Mouse (Mus musculus) thymus, postnatal 14 days (tissue): ENCODE measurements around the gene Timp2.
A peak's percentile ranks its signal among the peaks of the same experiment; 100 is the strongest.
"Not testable (repeated sequence)": the region's sequence is repeated elsewhere in the genome, so short reads cannot be mapped to it uniquely, and the experiment has no call there.

Experiments used
- DNase-seq: peaks from one replicate; pipeline ENCODE4 v3.0.0; 2021

Gene Timp2

DNA sequence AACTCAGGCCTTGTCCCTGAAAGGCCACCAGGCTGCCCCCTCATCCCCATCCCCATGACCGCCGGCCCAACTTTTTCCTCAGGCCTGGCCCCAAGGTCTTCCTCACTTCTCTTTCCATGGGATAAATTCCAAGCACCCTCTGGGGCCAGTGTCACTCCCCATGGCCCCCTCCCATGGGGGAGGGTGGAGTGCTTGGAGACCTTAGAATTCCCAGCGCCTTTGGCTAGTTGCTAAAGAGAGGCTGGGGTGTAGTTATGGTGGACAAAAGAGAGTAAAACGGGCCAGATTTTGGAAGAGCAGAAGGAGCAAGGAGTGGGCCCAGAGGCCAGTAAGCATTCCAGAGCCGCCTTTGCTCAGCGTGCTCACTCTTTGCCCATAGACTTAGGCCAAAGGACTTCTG lies at the start of gene Timp2:
Gene Timp2 (minus strand): TSS at position 101 of the 400 bp plus-strand sequence.
- DNase-seq = no peak

- no peak for DNase-seq
Observed at GRCm38 (mm10) chr11:118405311-118405710, 49.8 kb upstream of the Timp2 start.

GRCm38 (mm10) chr11:118403951-118404899 lies 48.7 kb upstream of the Timp2 start:
- DNase-seq = no peak

DNA sequence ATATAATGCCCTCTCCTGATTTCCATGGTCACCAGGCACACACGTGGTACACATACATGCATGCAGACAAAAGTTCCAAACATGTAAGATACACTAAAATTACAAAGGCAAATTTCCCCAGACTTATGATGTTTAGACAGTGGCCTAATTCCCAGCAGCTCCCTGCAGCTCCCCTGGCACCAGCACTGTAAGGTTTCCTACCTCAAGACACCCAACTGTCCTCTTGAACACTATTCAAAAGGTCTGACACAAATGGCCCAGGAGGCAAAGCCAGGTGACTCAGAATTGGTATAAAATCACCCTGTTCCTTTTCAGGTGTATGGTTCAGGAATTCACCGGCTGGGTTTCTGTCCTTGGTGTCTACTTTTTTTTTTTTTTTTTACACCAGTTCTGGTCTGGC lies 47.6 kb upstream of the Timp2 start:
- DNase-seq = no peak

DNA sequence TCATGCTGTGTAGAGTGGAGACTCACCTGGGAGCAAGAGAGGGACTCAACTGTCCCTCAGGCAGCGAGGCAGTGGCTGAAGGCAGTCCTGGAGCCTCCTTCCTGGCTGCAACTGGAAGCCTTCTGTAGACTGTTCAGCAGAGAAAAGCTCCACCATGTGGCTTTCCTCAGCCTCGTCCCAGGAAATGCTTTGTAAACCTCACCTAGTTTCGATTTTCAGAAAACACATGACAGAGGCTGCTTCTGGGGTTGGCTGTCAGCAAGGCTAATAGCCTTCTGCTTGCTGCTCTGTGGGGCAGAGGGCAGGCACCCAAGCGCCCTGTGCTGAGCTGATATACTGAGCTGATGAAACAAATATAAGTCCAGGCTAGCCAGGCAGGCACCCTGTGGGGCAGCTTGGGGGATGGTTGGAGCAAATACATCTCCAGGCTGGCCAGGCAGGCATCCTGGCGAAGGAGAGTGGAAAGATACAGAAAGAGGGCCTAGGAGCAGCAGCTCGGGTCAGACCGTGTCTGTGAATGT lies 46.3 kb upstream of the Timp2 start, which contains the start of gene Lgals3bp:
Gene Lgals3bp (minus strand): TSS at position 333 of the 521 bp plus-strand sequence.
- DNase-seq = peak; percentile 77

GRCm38 (mm10) chr11:118401195-118401594 lies 45.7 kb upstream of the Timp2 start:
- no peak for DNase-seq

- no peak for DNase-seq
Observed at GRCm38 (mm10) chr11:118400566-118400936, 45.0 kb upstream of the Timp2 start.

- DNase-seq = no peak
Observed at GRCm38 (mm10) chr11:118399891-118400565, 44.5 kb upstream of the Timp2 start.

DNA sequence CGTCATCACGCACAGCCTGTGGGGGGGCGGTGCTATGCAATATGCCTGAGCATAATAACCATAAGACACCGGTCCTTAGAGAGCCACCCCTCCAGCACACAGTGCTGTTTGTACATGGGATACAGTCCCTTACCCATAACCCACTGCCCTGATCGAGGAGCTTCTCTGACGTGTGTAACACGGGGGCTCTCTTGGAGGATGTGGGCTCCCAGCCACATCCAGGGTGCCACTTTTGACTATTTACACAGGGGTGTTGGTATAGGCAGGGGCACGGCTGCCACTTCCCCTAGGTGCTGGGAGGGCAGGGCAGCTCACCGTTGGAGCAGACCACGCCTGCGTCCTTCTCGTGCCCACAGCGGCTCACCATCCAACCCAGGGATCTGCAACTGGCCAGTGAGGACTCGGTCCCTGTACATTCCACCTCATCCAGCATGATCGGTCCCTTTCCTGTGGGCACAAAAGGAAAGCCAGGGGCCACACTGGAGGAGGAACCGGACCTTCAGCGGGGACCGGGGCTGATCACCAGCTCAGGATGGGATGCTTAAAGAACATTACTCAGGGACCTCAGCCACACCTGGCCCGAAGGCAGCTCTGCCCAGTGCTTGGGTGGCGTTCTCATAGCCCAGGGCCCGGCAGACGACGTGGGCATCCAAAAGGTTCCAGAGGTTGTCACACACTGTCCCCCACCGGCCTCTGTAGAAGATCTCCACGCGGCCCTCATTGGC lies 42.4 kb upstream of the Timp2 start:
- DNase-seq = no peak

- no peak for DNase-seq
Observed at GRCm38 (mm10) chr11:118394538-118394937, 39.0 kb upstream of the Timp2 start.

GRCm38 (mm10) chr11:118393991-118394390 lies 38.5 kb upstream of the Timp2 start:
- DNase-seq = no peak

DNA sequence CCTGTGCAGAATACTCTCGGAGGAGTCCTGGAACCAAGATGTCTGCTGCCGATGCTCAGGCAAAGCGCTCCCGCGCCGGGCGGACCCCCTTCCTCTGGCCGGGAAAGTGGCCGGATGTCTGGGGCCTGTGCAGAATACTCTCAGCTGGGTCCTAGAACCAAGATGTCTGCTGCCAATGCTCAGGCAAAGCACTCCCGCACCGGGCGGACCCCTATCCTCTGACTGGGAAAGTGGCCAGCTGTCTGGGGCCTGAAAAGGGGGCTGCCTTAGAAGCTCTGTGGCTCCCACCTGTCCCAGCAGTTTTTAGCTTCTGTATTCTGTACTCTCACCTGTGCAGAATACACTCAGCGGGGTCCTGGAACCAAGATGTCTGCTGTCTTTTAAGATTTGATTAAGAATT lies 32.3 kb upstream of the Timp2 start:
- DNase-seq = not testable (repeated sequence)

DNA sequence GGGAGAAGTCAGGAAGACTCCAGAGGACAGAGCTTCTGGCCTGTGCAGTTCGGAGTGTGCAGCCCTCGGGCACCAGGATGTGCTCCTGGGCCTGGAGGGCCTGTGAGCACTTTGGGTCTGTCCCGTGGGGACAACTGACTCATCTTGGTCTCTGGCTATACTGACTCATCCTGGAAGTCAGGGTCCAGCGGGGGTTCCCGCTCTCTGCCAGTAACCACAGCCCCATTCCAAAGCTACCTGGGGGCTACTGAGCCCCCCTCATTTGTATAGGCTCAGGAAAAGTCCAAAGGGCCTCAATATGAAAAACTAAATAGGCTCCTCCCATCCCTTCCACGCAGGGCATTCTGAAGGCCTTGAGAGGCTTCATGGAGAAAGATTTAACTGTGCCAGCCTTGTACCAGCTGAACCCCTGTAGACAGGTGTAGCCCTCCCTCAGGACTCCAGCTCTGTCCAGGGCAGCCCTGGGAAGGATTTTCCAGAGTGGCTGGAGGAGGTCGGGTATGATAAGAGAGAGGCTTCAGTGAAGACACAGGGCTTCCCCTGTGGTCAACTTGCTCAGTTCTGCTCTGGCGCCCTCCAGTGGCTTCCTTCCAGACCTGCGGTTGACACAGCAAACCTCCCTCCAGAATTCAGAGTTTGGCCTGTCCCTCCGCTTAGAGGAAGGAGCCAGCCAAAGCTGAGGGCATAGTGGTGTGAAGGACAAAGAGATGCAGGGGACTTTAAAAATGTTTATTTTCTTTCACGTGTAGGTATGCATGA lies 23.9 kb upstream of the Timp2 start:
- peak; percentile 84 for DNase-seq

GRCm38 (mm10) chr11:118378656-118379055 lies 23.1 kb upstream of the Timp2 start:
- DNase-seq = no peak

DNA sequence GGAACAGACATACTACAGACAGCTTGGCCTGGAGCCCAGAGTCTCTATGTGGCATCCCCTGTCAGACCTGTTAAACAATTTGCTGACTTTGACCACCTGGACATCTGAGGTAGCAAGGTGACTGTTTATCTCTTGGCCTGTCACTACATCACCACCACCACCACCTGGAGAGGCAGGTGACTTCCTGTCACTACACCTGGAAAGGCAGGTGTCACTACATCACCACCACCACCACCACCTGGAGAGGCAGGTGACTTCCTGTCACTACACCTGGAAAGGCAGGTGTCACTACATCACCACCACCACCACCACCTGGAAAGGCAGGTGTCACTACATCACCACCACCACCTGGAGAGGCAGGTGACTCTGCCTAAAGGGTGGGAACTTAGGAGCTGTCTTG lies 20.8 kb upstream of the Timp2 start:
- not testable (repeated sequence) for DNase-seq

GRCm38 (mm10) chr11:118375881-118376280 lies 20.3 kb upstream of the Timp2 start:
- DNase-seq = no peak

DNA sequence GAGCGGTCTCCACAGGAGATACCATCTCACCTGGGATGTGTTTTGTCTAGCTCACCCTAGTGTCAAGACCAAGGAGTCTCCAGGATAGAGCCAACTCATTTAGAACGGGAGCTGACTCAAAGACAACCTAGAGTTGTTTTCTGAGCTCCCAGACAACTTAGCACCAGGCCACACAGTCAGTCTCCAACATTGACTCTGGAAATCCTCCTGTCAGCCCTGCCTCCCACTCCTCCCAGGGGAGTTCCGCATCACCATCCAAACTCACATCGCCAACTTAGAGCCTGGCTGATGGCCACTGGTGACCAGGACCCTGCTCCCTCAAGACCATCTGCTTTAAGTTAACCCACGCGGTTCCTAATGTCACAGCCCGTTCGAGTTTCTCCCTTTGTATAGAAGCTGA lies 19.9 kb upstream of the Timp2 start:
- no peak for DNase-seq

DNA sequence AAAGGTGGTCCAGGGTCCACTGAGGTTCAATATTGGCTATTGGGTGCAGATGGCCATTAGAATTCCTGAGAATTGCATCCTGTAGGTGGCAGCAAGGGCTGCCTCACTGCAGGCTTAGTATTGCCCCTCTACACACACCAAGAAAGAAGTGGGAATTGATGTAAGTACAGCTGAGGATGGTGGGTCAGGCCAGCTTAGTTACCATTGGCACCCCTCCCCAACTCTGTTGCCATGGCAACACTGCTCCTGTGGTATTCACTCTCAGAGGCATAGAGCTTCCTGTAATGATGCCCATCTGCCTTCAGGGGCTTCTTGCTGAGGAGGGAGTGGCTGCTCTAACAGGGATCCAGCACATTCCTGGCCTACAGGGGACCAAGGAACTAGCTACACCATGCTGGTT lies 19.5 kb upstream of the Timp2 start:
- no peak for DNase-seq

- no peak for DNase-seq
Observed at GRCm38 (mm10) chr11:118374506-118374905, 19.0 kb upstream of the Timp2 start.

- no peak for DNase-seq
Observed at GRCm38 (mm10) chr11:118372641-118373040, 17.1 kb upstream of the Timp2 start.

- no peak for DNase-seq
Observed at GRCm38 (mm10) chr11:118371876-118372275, 16.3 kb upstream of the Timp2 start.

- DNase-seq = no peak
Observed at GRCm38 (mm10) chr11:118369657-118370056, 14.1 kb upstream of the Timp2 start.
